Comparison of ENCODE assay signal across 8 mouse cellular contexts in genomic region chr10:70296531-70297366, GRCm38 (mm10). TPM values are rescaled to one million over a fixed set of nuclear protein-coding genes. Genes with fewer than 3 reads are reported as not detected.
A peak's percentile ranks its signal among the peaks of the same experiment; 100 is the strongest.
DNase-seq lines count a peak whose midpoint lies in the region; ATAC-seq lines count a peak whose summit lies in the region.

No protein-coding gene starts in this region.

- ATAC-seq in hindbrain, embryonic 15.5 days (ENCODE audit: low FRiP score, low read depth), result peak; percentile 87

- 0 out of 2 replicates have a peak overlapping the region, but pooled peaks have one; percentile 48 for H3K27ac ChIP-seq in hindbrain, embryonic 15.5 days (replicated peaks)

- H3K27me3 ChIP-seq in hindbrain, embryonic 15.5 days, result no peaks in the 10 kb centered on the region

- H3K9me3 ChIP-seq in hindbrain, embryonic 15.5 days, result no peaks in the 10 kb centered on the region

- WGBS in hindbrain, embryonic 15.5 days, result 6% methylated on average over 18 of the region's 20 CpGs

- no peak overlapping the region for H3K4me3 ChIP-seq in hindbrain, embryonic 15.5 days

- H3K4me2 ChIP-seq in hindbrain, embryonic 15.5 days, result peak overlapping the region; percentile 37; the same call in 1 of the 2 replicates

- DNase-seq in R1 (ENCODE audit: low read depth, low spot score), result peak; percentile 93
- peak; percentile 83 to 84 for DNase-seq in cerebellum, postnatal 25 days
- DNase-seq in gastrocnemius, adult 18-20 months (ENCODE audit: low spot score), result peak; percentile 86
- peak; percentile 67 to 79 for DNase-seq in layer of hippocampus, postnatal 36 days
- peak; percentile 84 for DNase-seq in lung, postnatal 25 days (ENCODE audit: low spot score)
- peak; percentile 95 for DNase-seq in retina, embryonic 14.5 days (ENCODE audit: low spot score)
- peak; percentile 67 for DNase-seq in thymus, postnatal 4 days

- H3K36me3 ChIP-seq in hindbrain, embryonic 15.5 days, result no peaks in the 10 kb centered on the region

- H3K9ac ChIP-seq in hindbrain, embryonic 15.5 days, result no peak overlapping the region

- H3K4me1 ChIP-seq in hindbrain, embryonic 15.5 days (replicated peaks), result peaks cover 12% of the 10 kb centered on the region

RNA-seq across cellular contexts. Expression of gene Slc16a9, which starts 51.8 kb away (rescaled TPM):
- 10 to 100 TPM in 1 of 2 experiments, 1 to 10 TPM in 1; 9.1 to 10.2 TPM for total RNA-seq in gastrocnemius, adult 18-20 months (2021)
- 1.6 and 3.6 TPM in 2 replicates for polyA plus RNA-seq in hindbrain, embryonic 15.5 days (2015; fragmentation: Nextera tagmentation; extraction: Ambion mirVana)
- 1 to 10 TPM; 1.2 to 2.0 TPM for total RNA-seq in layer of hippocampus, postnatal 36 days (2021)
